Mouse (Mus musculus) heart, postnatal 10 days (tissue): ENCODE measurements around the gene Fam122a. TPM values are rescaled to one million over a fixed set of nuclear protein-coding genes. Genes with fewer than 3 reads are reported as not detected.
A peak's percentile ranks its signal among the peaks of the same experiment; 100 is the strongest.

ENCODE experiments used
- DNase-seq, 2 experiments: peaks; one replicate each; pipeline ENCODE4 v3.0.0; 2021
- intact Hi-C: fragments of 180-260 bp; cut with DNase I; formaldehyde crosslinking; loops from one replicate; pipeline ENCODE4 v1.15.1; 2025
- total RNA-seq, 2 experiments: library from RNA; stranded (reverse); gene quantifications; 2 replicates each; pipeline ENCODE4 v1.2.3; 2021

Fam122a gene
- total RNA-seq, 2 experiments from 2014 or later, result 27.3 to 28.3 TPM

GRCm38 (mm10) chr19:24439715-24440114 is 37.4 kb downstream of the Fam122a start:
- intact Hi-C loops, result no loop called here
- DNase-seq, result no peak

GRCm38 (mm10) chr19:24434291-24434690 is 42.9 kb downstream of the Fam122a start:
- no peak for DNase-seq
- intact Hi-C loops, result no loop called here

DNA sequence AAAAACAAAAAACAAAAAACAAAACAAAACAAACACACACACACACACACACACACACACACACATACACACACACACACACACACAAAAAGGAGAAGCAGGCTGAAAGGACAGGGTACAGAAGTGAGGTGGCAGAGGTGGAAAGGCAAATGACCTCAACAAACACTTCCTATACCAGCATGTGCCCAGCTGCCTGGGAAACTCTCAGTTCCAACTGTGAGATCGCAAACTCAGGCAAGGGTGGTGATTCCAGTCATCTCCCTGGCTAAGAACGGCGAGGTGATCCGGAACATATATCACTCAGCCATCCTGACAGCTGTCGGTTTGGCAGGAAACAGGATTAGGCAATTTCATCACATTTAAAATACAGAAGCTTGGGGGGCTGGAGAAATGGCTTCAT is 44.7 kb downstream of the Fam122a start:
- no peak for DNase-seq
- intact Hi-C loops, result no loop called here

DNA sequence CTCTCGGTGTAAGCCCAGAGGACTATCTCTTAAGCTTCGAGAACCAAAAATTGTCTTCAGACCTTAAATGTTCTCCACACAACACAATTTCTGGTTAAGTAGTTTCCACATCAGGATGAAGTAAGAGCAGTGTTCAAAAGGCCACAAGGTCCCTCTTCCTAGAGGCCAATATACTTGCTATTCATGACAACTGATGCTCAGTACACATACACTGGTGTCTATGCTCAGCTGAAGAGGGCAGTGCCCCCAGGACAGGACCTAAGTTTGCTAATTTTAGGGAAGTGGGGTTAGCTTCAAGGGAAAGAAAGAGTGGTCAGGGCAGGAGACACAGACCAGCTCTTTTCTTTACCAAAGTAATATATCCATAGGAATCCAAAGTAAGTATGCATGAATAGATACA is 45.8 kb downstream of the Fam122a start:
- intact Hi-C loops, result no loop called here
- DNase-seq, result no peak

GRCm38 (mm10) chr19:24428011-24428410 is 49.1 kb downstream of the Fam122a start:
- intact Hi-C loops, result no loop called here
- no peak for DNase-seq

- intact Hi-C loops, result no loop called here
- no peak for DNase-seq
Observed at GRCm38 (mm10) chr19:24427258-24427657, 49.9 kb downstream of the Fam122a start.

DNA sequence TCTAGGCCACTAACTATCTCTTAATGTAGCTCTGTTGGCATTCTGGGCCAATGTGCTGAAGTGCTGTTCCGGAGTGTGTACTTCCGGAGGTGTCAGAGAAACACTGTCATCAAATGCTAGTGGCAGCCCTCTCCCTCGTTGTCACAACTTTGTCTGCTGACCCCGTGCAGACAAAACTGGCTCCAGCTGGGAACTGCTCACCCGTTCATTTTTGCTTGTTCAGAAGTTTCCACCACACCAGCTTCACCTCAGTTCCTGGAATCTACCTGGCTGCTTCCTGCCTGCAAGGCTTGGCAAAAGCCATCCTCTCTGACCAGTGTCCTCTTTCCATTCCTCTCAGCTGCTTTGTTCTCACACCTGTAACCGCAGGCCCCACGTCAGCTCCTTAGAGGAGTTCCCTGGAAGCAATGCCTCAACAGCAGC is 50.4 kb downstream of the Fam122a start:
- peak; percentile 50 to 58 for DNase-seq

More for the DNA sequence above, 50.4 kb downstream of the Fam122a start:
- intact Hi-C loops, result no loop called here

Other genes with a start within 250 kb of the Fam122a start
- gene Fxn, start 196.8 kb downstream of the Fam122a start, total RNA-seq, result 10 to 100 TPM; 30.9 to 31.3 TPM
- 10 to 100 TPM; 25.3 to 27.0 TPM for gene Pip5k1b, start 78.5 kb upstream of the Fam122a start, total RNA-seq
- under 1 TPM; 0.07 to 0.12 TPM for gene Tmem252, start 196.7 kb upstream of the Fam122a start, total RNA-seq